Mouse (Mus musculus): ENCODE measurements around the gene Hoxa6. TPM values are rescaled to one million over a fixed set of nuclear protein-coding genes. Genes with fewer than 3 reads are reported as not detected.

Hoxa6 gene
- polyA plus RNA-seq, 1 experiment from 2014 or later: 4.1 TPM

DNA sequence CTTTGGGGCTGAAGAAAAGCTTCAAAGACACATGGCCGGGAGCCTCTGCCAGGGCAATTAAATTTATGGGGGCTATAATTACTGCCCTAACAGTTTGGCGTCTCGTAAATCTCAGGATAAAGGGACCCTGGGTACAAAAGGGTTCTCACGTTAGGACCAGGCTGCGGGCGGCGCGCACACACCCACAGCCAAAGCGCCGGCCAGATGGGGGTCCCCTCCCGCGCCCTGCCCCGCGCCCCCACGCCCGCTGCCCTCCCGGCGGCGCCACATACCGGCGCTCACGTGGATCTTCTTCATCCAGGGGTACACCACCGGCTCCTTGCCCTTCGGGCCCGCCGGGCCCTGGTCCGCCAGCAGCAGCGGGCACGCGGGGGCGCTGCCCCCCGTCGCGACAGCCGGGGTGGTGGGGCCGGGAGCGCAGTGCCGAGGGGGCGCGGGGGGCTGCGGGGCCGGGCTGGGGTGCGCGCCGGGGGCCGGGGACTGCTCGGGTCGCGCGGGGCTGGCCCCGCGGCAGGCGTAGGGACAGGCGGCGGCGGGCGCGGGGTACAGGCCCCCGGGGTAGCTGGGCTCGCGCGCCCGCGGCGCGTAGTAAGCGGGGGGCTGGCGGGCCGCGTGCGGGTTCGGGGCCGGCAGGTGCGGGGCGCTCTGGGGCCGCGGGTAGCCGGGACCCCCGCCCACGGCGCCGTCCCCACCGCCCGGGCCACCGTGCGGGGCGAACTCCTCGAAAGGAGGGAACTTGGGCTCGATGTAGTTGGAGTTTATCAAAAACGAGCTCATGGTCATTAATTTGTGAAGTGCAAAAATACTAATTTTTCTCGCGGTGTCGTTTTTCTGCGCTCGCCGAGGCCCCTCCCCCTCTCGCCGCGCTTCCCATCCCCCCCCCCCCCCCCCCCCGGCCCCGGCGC, 17.4 kb downstream of the Hoxa6 start, which contains the start of gene Hoxa4:
TSS of gene Hoxa4 (minus strand) at position 848 of the 905 bp plus-strand sequence.
- H3K4me3 ChIP-seq: peak within 1 kb of the TSS; percentile 66
- H3K27ac ChIP-seq: peak within 1 kb of the TSS; percentile 92
- peaks cover 82% of the 10 kb centered on the region for H3K27me3 ChIP-seq (ENCODE audit: low read depth, poor library complexity, severe bottlenecking)
- peaks cover 34% of the 10 kb centered on the region for H3K36me3 ChIP-seq
- H3K4me1 ChIP-seq: peaks cover 92% of the 10 kb centered on the region
- no peaks in the 10 kb centered on the region for H3K9me3 ChIP-seq (replicated peaks)
- 1% methylated on average over 87 of the region's 102 CpGs for WGBS
- peak; percentile 76 for DNase-seq (ENCODE audit: low spot score)

DNA sequence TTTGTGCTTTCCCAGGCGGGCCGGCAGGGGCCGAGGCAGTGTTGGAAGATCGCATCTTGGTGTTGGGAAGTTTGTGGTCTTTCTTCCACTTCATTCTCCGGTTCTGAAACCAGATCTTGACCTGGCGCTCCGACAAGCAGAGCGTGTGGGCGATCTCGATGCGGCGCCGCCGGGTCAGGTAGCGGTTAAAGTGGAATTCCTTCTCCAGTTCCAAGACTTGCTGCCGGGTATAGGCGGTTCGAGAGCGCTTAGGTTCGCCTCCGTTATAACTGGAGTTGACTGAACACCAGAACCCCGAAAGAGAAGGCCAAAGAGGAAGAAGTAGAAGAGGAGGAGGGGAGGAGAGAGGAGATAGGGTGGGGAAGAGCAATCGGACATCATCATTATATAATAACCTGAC, 18.1 kb downstream of the Hoxa6 start:
- WGBS: under 1% methylated on average over 23 of the region's 23 CpGs
- no peaks in the 10 kb centered on the region for H3K9me3 ChIP-seq (replicated peaks)
- peak overlapping the region; percentile 92 for H3K27ac ChIP-seq
- H3K4me1 ChIP-seq: peaks cover 92% of the 10 kb centered on the region
- peak; percentile 62 for DNase-seq (ENCODE audit: low spot score)
- H3K27me3 ChIP-seq (ENCODE audit: low read depth, poor library complexity, severe bottlenecking): peaks cover 81% of the 10 kb centered on the region
- H3K4me3 ChIP-seq: peak overlapping the region; percentile 66
- H3K36me3 ChIP-seq: peaks cover 34% of the 10 kb centered on the region

- WGBS: 11% methylated on average over 8 of the region's 8 CpGs
- Histone ChIP-seq H3K36me3 (peaks cover 34% of the 10 kb centered on the region), H3K9me3 (replicated peaks) (no peaks in the 10 kb centered on the region), H3K4me1 (peaks cover 92% of the 10 kb centered on the region), H3K4me3 (peak overlapping the region; percentile 66; the same call in 1 of the 2 replicates), H3K27ac (peak overlapping the region; percentile 92; the same call in 1 of the 2 replicates), H3K27me3 (ENCODE audit: low read depth, poor library complexity, severe bottlenecking) (peaks cover 76% of the 10 kb centered on the region)
- peak; percentile 48 for DNase-seq (ENCODE audit: low spot score)
Observed at GRCm38 (mm10) chr6:52189909-52190308, 18.6 kb downstream of the Hoxa6 start.

DNA sequence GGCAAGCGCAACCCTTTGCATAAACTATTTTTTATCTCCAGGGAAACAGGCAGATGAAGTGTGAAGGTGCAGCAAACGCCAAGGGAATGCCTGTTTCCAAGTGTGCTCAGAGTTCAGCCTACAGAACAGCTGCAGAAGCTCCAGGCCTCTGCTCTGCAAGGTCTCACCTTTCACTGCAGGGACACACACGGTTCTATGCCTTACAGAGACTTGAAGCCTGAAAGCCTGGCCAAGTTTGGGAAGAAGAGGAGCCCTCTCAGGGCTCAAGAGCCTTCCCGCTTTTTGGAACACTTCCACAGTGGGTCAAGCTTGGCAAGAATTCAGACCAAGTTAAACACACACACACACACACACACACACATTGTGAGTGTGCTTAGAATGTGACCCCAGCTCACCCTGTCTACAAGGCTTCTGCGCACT, 19.3 kb downstream of the Hoxa6 start:
- peak; percentile 36 for DNase-seq (ENCODE audit: low spot score)
- Histone ChIP-seq H3K4me1 (peaks cover 92% of the 10 kb centered on the region), H3K27me3 (ENCODE audit: low read depth, poor library complexity, severe bottlenecking) (peaks cover 76% of the 10 kb centered on the region)

DNA sequence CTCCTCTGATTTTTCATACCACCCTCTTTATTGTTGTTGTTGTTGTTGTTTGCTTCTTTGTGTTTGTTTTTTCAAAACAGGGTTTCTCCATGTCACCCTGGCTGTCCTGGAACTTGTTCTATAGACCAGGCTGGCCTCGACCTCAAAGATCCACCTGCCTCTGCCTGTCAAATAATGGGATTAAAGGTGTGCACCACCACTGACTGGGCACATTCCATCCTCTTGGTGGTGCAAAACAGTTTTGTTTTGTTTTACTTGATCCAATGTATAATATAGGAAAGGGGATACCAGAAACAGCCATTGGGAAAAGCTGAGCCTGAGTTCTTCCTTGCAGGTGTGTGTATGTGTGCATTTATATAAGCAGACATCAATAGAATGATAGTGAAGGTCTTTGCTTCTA, 22.0 kb downstream of the Hoxa6 start:
- Histone ChIP-seq H3K36me3 (peaks cover 46% of the 10 kb centered on the region), H3K27ac (no peak overlapping the region), H3K9me3 (replicated peaks) (no peaks in the 10 kb centered on the region), H3K4me1 (peaks cover 95% of the 10 kb centered on the region), H3K4me3 (no peak overlapping the region), H3K27me3 (ENCODE audit: low read depth, poor library complexity, severe bottlenecking) (peaks cover 84% of the 10 kb centered on the region)
- WGBS: 38% methylated on average over 1 of the region's 1 CpGs
- DNase-seq (ENCODE audit: low spot score): no peak

More for the DNA sequence above, 19.3 kb downstream of the Hoxa6 start:
- Histone ChIP-seq H3K9me3 (replicated peaks) (no peaks in the 10 kb centered on the region), H3K36me3 (peaks cover 34% of the 10 kb centered on the region), H3K4me3 (peak overlapping the region; percentile 21; the same call in 1 of the 2 replicates), H3K27ac (no peak overlapping the region)
- 19% methylated on average over 5 of the region's 5 CpGs for WGBS

DNA sequence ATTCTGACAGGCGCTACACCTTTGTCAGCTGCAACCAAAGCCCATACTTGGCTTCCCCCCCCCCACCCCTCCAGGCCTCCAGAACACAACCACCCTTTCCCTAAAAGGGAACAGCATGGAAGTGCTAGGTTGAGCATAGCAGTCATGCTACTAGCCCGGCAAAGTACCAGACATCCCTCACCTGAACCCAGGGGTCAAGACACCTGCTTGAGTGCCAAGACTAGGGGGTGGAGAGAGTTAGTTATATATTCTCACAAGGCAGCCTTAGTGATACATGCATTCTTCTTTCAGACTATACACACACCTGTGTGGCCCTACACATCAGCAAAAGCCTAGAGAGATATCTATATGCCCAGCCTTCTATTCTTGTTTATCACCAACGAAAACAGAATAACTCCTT, 22.7 kb downstream of the Hoxa6 start:
- Histone ChIP-seq H3K27me3 (ENCODE audit: low read depth, poor library complexity, severe bottlenecking) (peaks cover 86% of the 10 kb centered on the region), H3K36me3 (peaks cover 53% of the 10 kb centered on the region), H3K9me3 (replicated peaks) (no peaks in the 10 kb centered on the region), H3K4me3 (no peak overlapping the region), H3K27ac (no peak overlapping the region), H3K4me1 (peaks cover 95% of the 10 kb centered on the region)
- WGBS: 37% methylated on average over 3 of the region's 3 CpGs
- DNase-seq (ENCODE audit: low spot score): no peak

- WGBS: under 1% methylated on average over 19 of the region's 19 CpGs
- Histone ChIP-seq H3K27ac (peak overlapping the region; percentile 63; the same call in 1 of the 2 replicates), H3K4me1 (peaks cover 95% of the 10 kb centered on the region), H3K4me3 (peak overlapping the region; percentile 28), H3K27me3 (ENCODE audit: low read depth, poor library complexity, severe bottlenecking) (peaks cover 86% of the 10 kb centered on the region), H3K36me3 (peaks cover 51% of the 10 kb centered on the region), H3K9me3 (replicated peaks) (no peaks in the 10 kb centered on the region)
- peak; percentile 55 for DNase-seq (ENCODE audit: low spot score)
Observed at GRCm38 (mm10) chr6:52185222-52185621, 23.3 kb downstream of the Hoxa6 start.

DNA sequence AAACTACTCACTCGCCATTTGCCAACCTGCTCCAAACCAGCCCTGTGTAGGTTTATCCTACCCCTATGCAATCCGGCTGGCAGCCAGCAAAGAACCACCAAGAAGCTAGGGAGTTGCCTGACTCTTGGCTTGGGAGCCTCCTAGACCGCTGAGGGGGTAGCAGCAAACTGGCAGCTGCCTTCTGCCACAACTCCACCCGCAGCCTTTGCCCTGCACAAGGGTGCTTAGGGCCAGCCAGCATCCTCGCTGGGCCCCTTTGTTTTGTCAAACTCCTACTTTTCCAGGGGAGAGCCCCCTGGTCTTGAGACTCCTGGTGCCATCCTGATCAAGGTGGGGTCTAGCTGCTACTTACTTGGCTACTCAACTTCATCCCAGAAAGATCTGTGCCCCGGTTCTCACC, 23.9 kb downstream of the Hoxa6 start:
- peak overlapping the region; percentile 63 for H3K27ac ChIP-seq
- DNase-seq (ENCODE audit: low spot score): peak; percentile 45
- WGBS: 13% methylated on average over 6 of the region's 6 CpGs
- peaks cover 46% of the 10 kb centered on the region for H3K36me3 ChIP-seq
- no peaks in the 10 kb centered on the region for H3K9me3 ChIP-seq (replicated peaks)
- H3K27me3 ChIP-seq (ENCODE audit: low read depth, poor library complexity, severe bottlenecking): peaks cover 86% of the 10 kb centered on the region
- H3K4me1 ChIP-seq: peaks cover 95% of the 10 kb centered on the region
- 0 out of 2 replicates have a peak overlapping the region, but pooled peaks have one; percentile 28 for H3K4me3 ChIP-seq

- Histone ChIP-seq H3K4me1 (peaks cover 95% of the 10 kb centered on the region), H3K27me3 (ENCODE audit: low read depth, poor library complexity, severe bottlenecking) (peaks cover 86% of the 10 kb centered on the region), H3K27ac (peak overlapping the region; percentile 63; the same call in 1 of the 2 replicates), H3K9me3 (replicated peaks) (no peaks in the 10 kb centered on the region), H3K36me3 (peaks cover 34% of the 10 kb centered on the region), H3K4me3 (peak overlapping the region; percentile 3; the same call in 1 of the 2 replicates)
- peak; percentile 46 for DNase-seq (ENCODE audit: low spot score)
- WGBS: 21% methylated on average over 10 of the region's 10 CpGs
Observed at GRCm38 (mm10) chr6:52183311-52184080, 25.0 kb downstream of the Hoxa6 start.

- Histone ChIP-seq H3K36me3 (peaks cover 32% of the 10 kb centered on the region), H3K9me3 (replicated peaks) (no peaks in the 10 kb centered on the region), H3K4me1 (peaks cover 95% of the 10 kb centered on the region), H3K27ac (0 out of 2 replicates have a peak overlapping the region, but pooled peaks have one; percentile 63), H3K27me3 (ENCODE audit: low read depth, poor library complexity, severe bottlenecking) (peaks cover 86% of the 10 kb centered on the region), H3K4me3 (peak overlapping the region; percentile 3; the same call in 1 of the 2 replicates)
- DNase-seq (ENCODE audit: low spot score): no peak
- 8% methylated on average over 1 of the region's 1 CpGs for WGBS
Observed at GRCm38 (mm10) chr6:52182793-52183192, 25.7 kb downstream of the Hoxa6 start.

GRCm38 (mm10) chr6:52182030-52182429, 26.5 kb downstream of the Hoxa6 start:
- Histone ChIP-seq H3K27ac (no peak overlapping the region), H3K4me3 (no peak overlapping the region), H3K27me3 (ENCODE audit: low read depth, poor library complexity, severe bottlenecking) (peaks cover 86% of the 10 kb centered on the region), H3K9me3 (replicated peaks) (no peaks in the 10 kb centered on the region), H3K4me1 (peaks cover 100% of the 10 kb centered on the region), H3K36me3 (peaks cover 29% of the 10 kb centered on the region)
- no peak for DNase-seq (ENCODE audit: low spot score)
- WGBS: 28% methylated on average over 2 of the region's 2 CpGs

DNA sequence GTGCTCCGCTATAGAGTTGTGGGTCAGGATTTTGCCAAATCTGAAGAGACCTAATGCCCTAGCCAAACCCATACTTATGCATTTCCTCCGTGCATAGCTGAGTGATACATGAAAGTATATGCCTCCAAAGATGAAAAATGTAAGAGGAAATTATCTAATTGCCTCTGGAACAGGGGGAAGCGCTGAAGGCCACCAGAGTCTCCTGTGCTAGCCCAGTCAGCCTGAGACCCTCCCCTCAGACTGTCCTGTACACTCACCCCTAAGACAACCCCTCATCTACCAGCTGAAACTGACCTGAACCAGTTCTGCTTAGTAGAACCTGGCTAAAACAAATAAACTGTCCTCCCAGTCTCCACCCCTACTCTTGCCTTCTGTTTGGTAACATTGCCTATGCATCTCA, 27.8 kb downstream of the Hoxa6 start:
- H3K27ac ChIP-seq: peak overlapping the region; percentile 90; the same call in 1 of the 2 replicates
- peaks cover 82% of the 10 kb centered on the region for H3K27me3 ChIP-seq (ENCODE audit: low read depth, poor library complexity, severe bottlenecking)
- H3K36me3 ChIP-seq: peaks cover 20% of the 10 kb centered on the region
- peak overlapping the region; percentile 65; the same call in 1 of the 2 replicates for H3K4me3 ChIP-seq
- 8% methylated on average over 3 of the region's 3 CpGs for WGBS
- no peaks in the 10 kb centered on the region for H3K9me3 ChIP-seq (replicated peaks)
- no peak for DNase-seq (ENCODE audit: low spot score)
- peaks cover 100% of the 10 kb centered on the region for H3K4me1 ChIP-seq
